Mouse (Mus musculus): Measurements from ENCODE around the gene Fsip1. TPM values are rescaled to one million over a fixed set of nuclear protein-coding genes. Genes with fewer than 3 reads are reported as not detected.

Gene Fsip1
- total and polyA plus RNA-seq, 3 experiments, result 0.17 to 0.49 (median 0.47) TPM

- in situ Hi-C loops (cut with MboI; ENCODE audit: low pct_ligation_motif_present, low pct_unique_long_range_greater_than_20kb, low sequenced_read_pairs) (no loop called here), dilution Hi-C loops (cut with MboI; ENCODE audit: extremely low pct_ligation_motif_present, extremely low pct_unique_long_range_greater_than_20kb, low sequenced_read_pairs) (no loop called here)
- Histone ChIP-seq H3K4me3 (replicated peaks in 1 of 3; ENCODE audit: low read depth in 2 of 3, low read length in 2 of 3, poor library complexity in 1 of 3) (no peak overlapping the region), H3K4me2 (ENCODE audit: insufficient read depth, low read depth, poor library complexity, severe bottlenecking) (peak overlapping the region; percentile 31; the same call in 1 of the 2 replicates), H3K36me3 (replicated peaks in 1 of 2; ENCODE audit: control insufficient read depth in 1 of 2, insufficient read depth in 1 of 2, low read length in 1 of 2) (no peaks in the 10 kb centered on the region), H3K79me2 (replicated peaks; ENCODE audit: control insufficient read depth, extremely low read depth, insufficient read depth, poor library complexity, severe bottlenecking) (no peaks in the 10 kb centered on the region), H3K9me3 (replicated peaks; ENCODE audit: low read length) (peaks cover 5% of the 10 kb centered on the region), H3K27me3 (replicated peaks) (no peaks in the 10 kb centered on the region), H3K27ac (ENCODE audit: insufficient read depth, low read depth) (no peak overlapping the region), H3K4me1 (ENCODE audit: control insufficient read depth in 1 of 2, insufficient read depth in 2 of 2) (peaks cover 0 to 19% of the 10 kb centered on the region in 2 experiments; a peak in 2 of 4 replicates), H3K9ac (ENCODE audit: insufficient read depth, low read depth) (no peak overlapping the region)
- TF ChIP-seq MXI1 (IDR thresholded peaks at IDR 0.05; ENCODE audit: low read depth, low read length) (no peak), CHD2 (IDR thresholded peaks at IDR 0.05; ENCODE audit: low read length) (peak; percentile 21; the same call in 1 of the 2 replicates), NELFE (IDR thresholded peaks at IDR 0.05; ENCODE audit: low read depth, low read length) (no peak), ZNF384 (IDR thresholded peaks at IDR 0.05; ENCODE audit: low read depth, low read length) (no peak), MEF2A (IDR thresholded peaks at IDR 0.05; ENCODE audit: borderline replicate concordance, low read depth, low read length) (no peak), TBP (conservative IDR thresholded peaks at IDR 0.05; ENCODE audit: low read depth, low read length) (0 out of 2 replicates have a peak, but pooled peaks have one; percentile 29), JUND (conservative IDR thresholded peaks at IDR 0.05; ENCODE audit: low read depth, low read length) (no peak)
- DNase-seq (ENCODE audit: extremely low read depth), result no peak
Observed at GRCm38 (mm10) chr2:118257094-118257493, 328 bp upstream of the Fsip1 start.

- H3K27ac ChIP-seq (ENCODE audit: insufficient read depth, low read depth), result no peak overlapping the region
- H3K27me3 ChIP-seq (replicated peaks), result no peaks in the 10 kb centered on the region
- no peaks in the 10 kb centered on the region for H3K36me3 ChIP-seq (replicated peaks in 1 of 2; ENCODE audit: control insufficient read depth in 1 of 2, insufficient read depth in 1 of 2, low read length in 1 of 2)
- H3K4me2 ChIP-seq (ENCODE audit: insufficient read depth, low read depth, poor library complexity, severe bottlenecking), result no peak overlapping the region
- dilution Hi-C loops (cut with MboI; ENCODE audit: extremely low pct_ligation_motif_present, extremely low pct_unique_long_range_greater_than_20kb, low sequenced_read_pairs), result no loop called here
- peaks cover 5% of the 10 kb centered on the region for H3K9me3 ChIP-seq (replicated peaks; ENCODE audit: low read length)
- H3K4me3 ChIP-seq (replicated peaks in 1 of 3; ENCODE audit: low read depth in 2 of 3, low read length in 2 of 3, poor library complexity in 1 of 3), result no peak overlapping the region
- H3K4me1 ChIP-seq (ENCODE audit: control insufficient read depth in 1 of 2, insufficient read depth in 2 of 2), result peaks cover 1 to 14% of the 10 kb centered on the region in 2 experiments; a peak in 3 of 4 replicates
- H3K79me2 ChIP-seq (replicated peaks; ENCODE audit: control insufficient read depth, extremely low read depth, insufficient read depth, poor library complexity, severe bottlenecking), result no peaks in the 10 kb centered on the region
- H3K9ac ChIP-seq (ENCODE audit: insufficient read depth, low read depth), result no peak overlapping the region
- in situ Hi-C loops (cut with MboI; ENCODE audit: low pct_ligation_motif_present, low pct_unique_long_range_greater_than_20kb, low sequenced_read_pairs), result no loop called here
- TF ChIP-seq MAZ (IDR thresholded peaks at IDR 0.05; ENCODE audit: low read depth, low read length), result no peak
- TF ChIP-seq RAD21 (IDR thresholded peaks at IDR 0.05; ENCODE audit: low read depth, low read length), result no peak
- TF ChIP-seq USF2 (conservative IDR thresholded peaks at IDR 0.05; ENCODE audit: low read depth, low read length), result no peak
- no peak for TF ChIP-seq CHD2 (IDR thresholded peaks at IDR 0.05; ENCODE audit: low read length)
- TF ChIP-seq PAX5 (IDR thresholded peaks at IDR 0.05; ENCODE audit: low read length), result no peak
- no peak for TF ChIP-seq MAX (IDR thresholded peaks at IDR 0.05; ENCODE audit: low read length)
- no peak for TF ChIP-seq POLR2A (IDR thresholded peaks at IDR 0.05; ENCODE audit: low read depth, low read length)
- no peak for TF ChIP-seq NELFE (IDR thresholded peaks at IDR 0.05; ENCODE audit: low read depth, low read length)
- TF ChIP-seq EP300 (IDR thresholded peaks at IDR 0.05; ENCODE audit: low read length), result no peak
- TF ChIP-seq ZNF384 (IDR thresholded peaks at IDR 0.05; ENCODE audit: low read depth, low read length), result no peak
- TF ChIP-seq ELF1 (IDR thresholded peaks at IDR 0.05; ENCODE audit: low read depth, low read length), result no peak
- no peak for TF ChIP-seq GABPA (IDR thresholded peaks at IDR 0.05; ENCODE audit: insufficient replicate concordance, low read depth, low read length)
- TF ChIP-seq TBP (conservative IDR thresholded peaks at IDR 0.05; ENCODE audit: low read depth, low read length), result no peak
- TF ChIP-seq HCFC1 (IDR thresholded peaks at IDR 0.05; ENCODE audit: low read depth, low read length), result no peak
- TF ChIP-seq BHLHE40 (IDR thresholded peaks at IDR 0.05; ENCODE audit: low read depth, low read length), result no peak
- no peak for TF ChIP-seq JUN (IDR thresholded peaks at IDR 0.05; ENCODE audit: insufficient read depth, low read depth, low read length)
- TF ChIP-seq IRF4 (IDR thresholded peaks at IDR 0.05; ENCODE audit: low read depth, low read length), result no peak
- no peak for DNase-seq (ENCODE audit: extremely low read depth)
Observed at GRCm38 (mm10) chr2:118254516-118254915, 2.2 kb downstream of the Fsip1 start.

Data from CH12.LX (cell line).